Mouse (Mus musculus): ENCODE measurements around the gene Fto. TPM values are rescaled to one million over a fixed set of nuclear protein-coding genes. Genes with fewer than 3 reads are reported as not detected.

Fto gene
- polyA plus RNA-seq, 1 experiment from 2014 or later, result 106 TPM

DNA sequence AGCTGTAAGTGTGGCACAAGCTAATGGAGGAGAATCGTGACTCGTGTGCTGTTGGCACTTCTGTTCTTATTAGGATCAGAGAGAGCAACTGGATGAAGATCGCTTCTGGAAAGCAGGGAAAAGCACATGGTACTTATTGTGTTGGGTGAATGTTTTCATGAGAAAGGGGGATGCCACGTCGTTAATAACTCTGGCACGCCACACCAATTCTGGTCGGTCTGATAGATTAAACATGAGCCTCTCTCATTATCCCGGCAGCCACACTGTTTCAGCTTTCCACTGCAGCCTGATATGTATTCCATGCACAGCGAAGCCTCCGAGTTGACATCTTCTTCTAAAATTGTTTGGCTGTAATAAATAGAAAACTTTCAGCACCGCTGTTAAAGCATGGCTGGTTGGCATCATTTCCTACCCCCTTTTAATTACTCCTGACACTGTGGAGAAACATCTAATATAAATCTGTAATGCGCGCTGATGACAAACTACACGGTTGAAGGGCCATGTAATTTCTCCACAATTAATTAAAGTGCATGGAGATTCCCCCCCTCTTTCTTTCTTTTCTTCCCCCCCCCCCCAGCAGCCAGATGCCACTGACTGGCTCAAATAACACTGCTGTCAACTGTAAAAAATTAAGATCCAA, 298.5 kb downstream of the Fto start:
- no peaks in the 10 kb centered on the region for H3K9me3 ChIP-seq
- no peak overlapping the region for H3K9ac ChIP-seq
- peaks cover 63% of the 10 kb centered on the region for H3K4me1 ChIP-seq
- no peak overlapping the region for H3K4me2 ChIP-seq (replicated peaks)
- H3K27me3 ChIP-seq, result 0 out of 2 replicates have a peak, but pooled peaks cover 5% of the 10 kb centered on the region
- no peaks in the 10 kb centered on the region for H3K36me3 ChIP-seq
- ATAC-seq (ENCODE audit: insufficient number of reproducible peaks, insufficient read depth, low FRiP score, low TSS enrichment), result no peak
- no peak overlapping the region for H3K27ac ChIP-seq
- H3K4me3 ChIP-seq, result no peak overlapping the region
- WGBS, result 52% methylated on average over 14 of the region's 14 CpGs

DNA sequence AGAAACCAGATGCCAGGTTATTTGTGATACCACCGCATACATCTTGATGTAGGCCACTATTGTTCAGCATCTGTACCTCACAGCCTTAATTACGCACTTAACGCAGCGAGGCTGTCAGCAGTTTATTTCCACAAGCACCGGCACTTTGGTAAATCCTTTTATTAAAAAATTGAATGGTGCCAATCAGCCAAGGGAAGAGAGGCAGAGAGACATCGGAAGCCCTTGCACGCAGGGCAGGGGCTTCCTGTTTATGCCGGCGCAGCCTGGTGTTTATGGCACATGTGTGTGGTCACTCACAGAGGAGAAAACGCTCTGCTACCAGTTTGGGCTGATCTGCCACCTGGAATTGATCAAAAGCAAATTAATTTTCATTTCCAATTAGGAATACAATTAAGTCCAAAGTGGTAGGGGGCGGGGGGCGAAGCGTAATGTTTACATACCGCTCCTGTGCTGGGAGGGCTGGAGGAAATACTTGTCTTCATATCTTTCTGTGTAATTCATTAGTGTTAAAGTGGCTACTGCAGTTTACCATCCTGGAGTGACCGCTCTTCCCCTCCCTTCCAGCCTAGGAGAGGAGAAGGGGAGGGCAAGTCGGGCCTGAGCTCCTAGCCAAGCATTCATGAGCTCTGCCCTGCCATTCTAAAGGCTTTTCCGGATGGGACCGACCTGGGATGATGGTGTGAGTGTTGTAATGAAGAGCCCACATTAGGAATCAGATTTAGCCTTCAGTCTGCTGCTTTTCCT, 299.2 kb downstream of the Fto start:
- H3K4me1 ChIP-seq, result peaks cover 66% of the 10 kb centered on the region
- WGBS, result 20% methylated on average over 18 of the region's 18 CpGs
- H3K9me3 ChIP-seq, result no peaks in the 10 kb centered on the region
- H3K27me3 ChIP-seq, result 0 out of 2 replicates have a peak, but pooled peaks cover 5% of the 10 kb centered on the region
- no peak overlapping the region for H3K4me3 ChIP-seq
- H3K27ac ChIP-seq, result peak overlapping the region; percentile 12; the same call in 1 of the 2 replicates
- H3K4me2 ChIP-seq (replicated peaks), result peak overlapping the region; percentile 11; the same call in 1 of the 2 replicates
- H3K36me3 ChIP-seq, result no peaks in the 10 kb centered on the region
- H3K9ac ChIP-seq, result no peak overlapping the region
- no peak for ATAC-seq (ENCODE audit: insufficient number of reproducible peaks, insufficient read depth, low FRiP score, low TSS enrichment)

DNA sequence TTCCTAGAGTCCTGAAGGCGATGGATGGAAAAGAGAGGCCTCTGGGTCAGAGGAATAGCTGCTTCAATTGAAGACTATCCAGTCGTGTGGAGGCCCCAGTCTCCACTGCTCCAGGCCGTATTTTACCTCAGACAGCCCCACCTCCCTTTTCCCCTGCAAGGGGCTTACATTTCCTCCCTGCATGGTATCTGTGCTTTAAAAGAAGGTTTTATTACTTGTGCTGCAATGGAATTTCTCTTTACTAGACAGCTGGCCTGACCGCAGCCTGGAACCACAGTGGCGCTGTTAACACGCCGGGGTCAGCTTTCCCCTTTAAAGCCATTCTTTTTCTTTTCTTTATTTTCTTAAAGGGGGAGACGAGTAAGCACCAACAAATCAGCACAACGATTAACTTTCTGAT, 300.3 kb downstream of the Fto start:
- no peak overlapping the region for H3K9ac ChIP-seq
- WGBS, result 11% methylated on average over 9 of the region's 9 CpGs
- no peak overlapping the region for H3K4me3 ChIP-seq
- H3K27ac ChIP-seq, result peak overlapping the region; percentile 12; the same call in 1 of the 2 replicates
- H3K4me2 ChIP-seq (replicated peaks), result no peak overlapping the region
- no peaks in the 10 kb centered on the region for H3K36me3 ChIP-seq
- peak; percentile 74; the same call in 1 of the 2 replicates for ATAC-seq (ENCODE audit: insufficient number of reproducible peaks, insufficient read depth, low FRiP score, low TSS enrichment)
- peaks cover 74% of the 10 kb centered on the region for H3K4me1 ChIP-seq
- H3K9me3 ChIP-seq, result no peaks in the 10 kb centered on the region
- H3K27me3 ChIP-seq, result 0 out of 2 replicates have a peak, but pooled peaks cover 5% of the 10 kb centered on the region

DNA sequence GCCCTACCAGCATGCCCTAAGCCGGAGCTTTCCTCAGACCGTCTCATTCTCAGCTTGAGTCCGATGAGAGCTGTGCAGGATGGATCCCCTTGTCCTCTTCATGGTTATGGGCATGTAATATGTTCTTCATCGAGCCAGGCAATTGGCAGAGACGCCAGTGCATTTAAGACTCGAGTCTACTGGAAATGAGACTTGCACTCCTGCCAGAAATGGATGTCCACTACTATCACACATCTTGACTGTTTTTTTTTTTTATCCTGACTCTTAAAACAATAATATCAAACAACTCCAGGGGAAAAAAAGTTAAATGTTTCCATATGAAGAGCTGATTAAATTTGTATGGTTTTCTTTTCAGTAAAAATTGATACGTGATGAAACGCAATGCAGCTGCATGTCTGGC, 301.9 kb downstream of the Fto start:
- 0 out of 2 replicates have a peak overlapping the region, but pooled peaks have one; percentile 32 for H3K27ac ChIP-seq
- no peaks in the 10 kb centered on the region for H3K27me3 ChIP-seq
- H3K9ac ChIP-seq, result no peak overlapping the region
- H3K4me2 ChIP-seq (replicated peaks), result no peak overlapping the region
- WGBS, result 42% methylated on average over 8 of the region's 8 CpGs
- H3K4me3 ChIP-seq, result no peak overlapping the region
- H3K9me3 ChIP-seq, result no peaks in the 10 kb centered on the region
- no peaks in the 10 kb centered on the region for H3K36me3 ChIP-seq
- peaks cover 76% of the 10 kb centered on the region for H3K4me1 ChIP-seq
- ATAC-seq (ENCODE audit: insufficient number of reproducible peaks, insufficient read depth, low FRiP score, low TSS enrichment), result no peak

DNA sequence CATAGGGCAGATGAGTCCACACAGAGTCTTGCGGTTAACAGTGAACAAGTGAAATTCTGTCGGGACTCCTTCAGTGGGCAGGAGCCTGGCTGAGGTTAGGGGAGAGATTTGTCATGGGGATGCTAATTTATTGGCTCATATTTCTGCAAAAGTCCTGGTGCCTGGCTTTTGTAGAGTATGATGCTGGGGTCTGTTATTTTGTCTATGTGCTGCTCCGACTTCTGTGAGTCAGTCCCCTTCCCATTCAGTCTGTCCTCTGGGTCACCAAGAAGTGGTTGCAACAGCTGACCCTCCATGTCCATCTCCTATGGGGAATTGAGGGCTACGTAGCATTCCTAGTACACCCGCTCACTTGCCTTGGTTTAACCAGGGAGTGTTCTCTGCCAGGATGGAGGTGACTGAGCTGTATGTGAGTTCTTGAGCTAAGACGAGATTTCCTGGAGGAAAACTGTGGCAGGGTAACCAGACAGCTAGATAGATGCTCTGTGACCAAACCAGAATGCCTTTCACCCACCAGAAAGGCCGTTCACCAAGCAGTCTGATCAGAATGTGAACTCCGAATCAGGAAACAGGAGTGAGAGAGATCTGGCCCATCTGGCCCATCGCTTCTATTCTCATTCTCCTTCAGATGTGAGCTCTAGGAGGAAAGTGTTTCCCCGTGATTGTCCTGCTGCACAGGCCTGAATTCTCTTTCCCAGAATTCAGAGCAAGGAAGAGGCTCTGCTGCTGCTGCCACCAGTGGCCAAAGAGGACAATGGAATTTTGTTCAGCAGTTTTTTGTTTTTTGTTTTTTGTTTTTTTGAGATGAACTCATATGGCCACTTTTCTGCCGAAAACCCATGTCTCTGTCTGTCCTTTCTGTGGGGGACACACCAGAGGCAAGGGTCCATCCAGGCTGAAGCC, 302.7 kb downstream of the Fto start:
- H3K4me1 ChIP-seq, result peaks cover 72% of the 10 kb centered on the region
- WGBS, result 62% methylated on average over 11 of the region's 11 CpGs

DNA sequence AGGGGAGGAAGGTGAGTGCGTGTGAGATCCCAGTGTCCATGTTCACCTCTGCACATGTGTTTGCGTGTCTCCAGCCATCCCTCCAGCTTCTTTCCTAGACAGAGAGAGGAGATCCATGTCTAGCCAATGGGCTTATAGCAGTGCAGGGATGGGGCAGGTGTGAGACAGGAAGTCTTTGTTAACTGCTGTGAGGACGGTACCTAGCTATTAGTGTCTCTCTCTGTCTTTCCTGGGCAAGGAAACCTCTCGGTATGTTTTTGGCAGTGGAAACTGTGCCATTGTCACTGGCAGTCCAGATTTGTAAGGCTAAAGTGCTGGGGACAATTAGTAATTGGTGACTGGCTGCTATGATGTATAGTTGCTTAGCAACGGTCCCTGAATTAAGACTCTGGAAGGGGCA, 304.4 kb downstream of the Fto start:
- Histone ChIP-seq H3K4me3 (no peak overlapping the region), H3K9ac (no peak overlapping the region), H3K4me2 (replicated peaks) (no peak overlapping the region), H3K27ac (no peak overlapping the region), H3K9me3 (no peaks in the 10 kb centered on the region), H3K36me3 (no peaks in the 10 kb centered on the region), H3K27me3 (no peaks in the 10 kb centered on the region), H3K4me1 (peaks cover 55% of the 10 kb centered on the region)
- ATAC-seq (ENCODE audit: insufficient number of reproducible peaks, insufficient read depth, low FRiP score, low TSS enrichment), result no peak
- WGBS, result 56% methylated on average over 5 of the region's 5 CpGs

More for the DNA sequence above, 302.7 kb downstream of the Fto start:
- H3K36me3 ChIP-seq, result no peaks in the 10 kb centered on the region
- no peak for ATAC-seq (ENCODE audit: insufficient number of reproducible peaks, insufficient read depth, low FRiP score, low TSS enrichment)
- no peak overlapping the region for H3K4me2 ChIP-seq (replicated peaks)
- H3K27ac ChIP-seq, result peak overlapping the region; percentile 32; the same call in 1 of the 2 replicates
- H3K4me3 ChIP-seq, result no peak overlapping the region
- no peak overlapping the region for H3K9ac ChIP-seq
- no peaks in the 10 kb centered on the region for H3K27me3 ChIP-seq
- no peaks in the 10 kb centered on the region for H3K9me3 ChIP-seq

DNA sequence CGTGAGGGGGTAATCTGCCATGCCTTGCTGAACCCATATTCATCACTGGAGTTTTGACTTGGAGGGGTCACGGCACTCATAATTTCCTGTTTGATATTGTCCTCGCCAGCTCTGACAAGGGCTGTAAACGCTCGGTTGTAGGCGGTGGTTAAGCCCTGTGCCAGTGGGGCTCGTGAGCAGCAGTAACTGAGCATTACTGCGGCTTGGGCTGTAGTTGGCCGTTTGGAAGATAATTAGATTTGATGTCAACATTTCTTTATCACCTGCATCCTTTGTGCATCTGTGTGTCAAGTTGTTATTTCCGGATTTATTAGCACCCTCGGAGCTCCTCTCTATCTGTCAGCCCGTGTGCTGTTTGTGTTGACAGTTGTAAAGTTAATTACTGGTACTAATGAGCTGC, 309.4 kb downstream of the Fto start:
- H3K36me3 ChIP-seq, result no peaks in the 10 kb centered on the region
- H3K4me1 ChIP-seq, result peaks cover 18% of the 10 kb centered on the region
- no peak overlapping the region for H3K4me2 ChIP-seq (replicated peaks)
- ATAC-seq (ENCODE audit: insufficient number of reproducible peaks, insufficient read depth, low FRiP score, low TSS enrichment), result no peak
- H3K4me3 ChIP-seq, result no peak overlapping the region
- H3K27ac ChIP-seq, result no peak overlapping the region
- no peak overlapping the region for H3K9ac ChIP-seq
- H3K27me3 ChIP-seq, result peaks cover 6% of the 10 kb centered on the region; the same call in 1 of the 2 replicates
- 66% methylated on average over 12 of the region's 12 CpGs for WGBS
- H3K9me3 ChIP-seq, result no peaks in the 10 kb centered on the region

DNA sequence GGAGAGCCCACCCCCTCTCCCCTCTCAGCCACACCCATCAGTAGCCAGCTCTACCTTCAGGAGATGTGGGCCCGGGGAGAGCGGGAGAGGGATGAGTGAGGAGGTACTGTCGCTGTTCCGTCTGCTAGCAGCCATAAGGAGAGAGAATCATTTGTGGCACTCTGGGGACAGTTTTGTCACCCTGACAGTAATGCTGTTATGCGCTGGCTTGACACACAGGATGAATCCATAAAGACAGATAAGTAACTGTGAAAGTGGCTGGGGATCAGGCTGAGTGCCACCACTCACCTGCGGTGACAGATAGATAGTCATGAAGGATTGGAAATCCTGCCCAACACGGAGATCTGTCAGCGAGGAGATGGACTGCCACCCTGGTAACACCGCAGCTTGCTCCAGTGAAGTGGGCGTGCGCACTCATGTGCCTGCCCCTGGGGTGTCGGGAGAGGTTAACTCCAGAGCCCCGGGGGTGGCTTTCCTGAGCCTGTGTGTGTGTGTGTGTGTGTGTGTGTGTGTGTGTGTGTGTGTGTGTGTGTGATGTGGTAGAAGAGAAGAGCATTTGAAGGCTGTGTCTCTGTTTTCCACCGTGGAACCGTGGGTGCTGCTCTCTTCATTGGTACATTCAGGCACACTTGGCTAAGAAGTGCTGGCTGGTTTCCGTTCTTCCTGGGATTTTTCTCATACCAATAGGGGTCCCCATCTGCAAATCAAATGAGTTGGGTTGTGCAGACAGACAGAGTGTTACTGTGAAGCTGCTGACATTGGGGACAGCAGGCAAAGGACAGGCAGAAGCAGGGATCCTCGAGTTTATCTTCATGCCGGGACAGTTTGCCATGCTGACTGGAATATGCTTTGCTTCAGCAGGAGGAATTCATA, 312.6 kb downstream of the Fto start:
- H3K9ac ChIP-seq, result no peak overlapping the region
- H3K36me3 ChIP-seq, result no peaks in the 10 kb centered on the region
- H3K27me3 ChIP-seq, result peaks cover 20% of the 10 kb centered on the region
- no peak overlapping the region for H3K27ac ChIP-seq
- no peaks in the 10 kb centered on the region for H3K9me3 ChIP-seq
- H3K4me3 ChIP-seq, result no peak overlapping the region
- ATAC-seq (ENCODE audit: insufficient number of reproducible peaks, insufficient read depth, low FRiP score, low TSS enrichment), result no peak
- WGBS, result 40% methylated on average over 18 of the region's 18 CpGs
- no peak overlapping the region for H3K4me2 ChIP-seq (replicated peaks)
- peaks cover 17% of the 10 kb centered on the region for H3K4me1 ChIP-seq

DNA sequence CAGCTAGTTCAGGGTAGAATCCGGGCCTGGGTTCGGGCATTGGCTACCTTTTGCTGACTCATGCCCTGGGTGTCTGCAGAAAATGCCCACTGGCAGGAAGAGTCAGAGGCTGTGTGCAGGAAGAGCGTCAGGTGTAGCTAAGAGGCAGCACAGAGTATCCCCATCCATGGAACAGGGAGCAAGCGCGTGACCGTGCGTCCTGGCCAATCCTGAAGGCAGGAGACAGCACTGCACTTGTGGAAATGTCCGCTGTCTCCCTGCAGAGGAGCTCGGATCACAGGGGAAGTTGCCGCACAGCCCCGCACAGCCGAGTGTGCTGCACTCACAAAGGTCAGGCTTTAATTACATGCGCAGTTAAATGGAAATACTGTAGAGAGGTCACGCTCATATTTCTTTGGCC, 316.3 kb downstream of the Fto start:
- peak overlapping the region; percentile 14; the same call in 1 of the 2 replicates for H3K4me2 ChIP-seq (replicated peaks)
- H3K27me3 ChIP-seq, result peaks cover 20% of the 10 kb centered on the region
- no peak for ATAC-seq (ENCODE audit: insufficient number of reproducible peaks, insufficient read depth, low FRiP score, low TSS enrichment)
- peaks cover 17% of the 10 kb centered on the region for H3K4me1 ChIP-seq
- H3K27ac ChIP-seq, result no peak overlapping the region
- no peak overlapping the region for H3K4me3 ChIP-seq
- H3K36me3 ChIP-seq, result no peaks in the 10 kb centered on the region
- WGBS, result 16% methylated on average over 14 of the region's 14 CpGs
- H3K9ac ChIP-seq, result no peak overlapping the region
- no peaks in the 10 kb centered on the region for H3K9me3 ChIP-seq

DNA sequence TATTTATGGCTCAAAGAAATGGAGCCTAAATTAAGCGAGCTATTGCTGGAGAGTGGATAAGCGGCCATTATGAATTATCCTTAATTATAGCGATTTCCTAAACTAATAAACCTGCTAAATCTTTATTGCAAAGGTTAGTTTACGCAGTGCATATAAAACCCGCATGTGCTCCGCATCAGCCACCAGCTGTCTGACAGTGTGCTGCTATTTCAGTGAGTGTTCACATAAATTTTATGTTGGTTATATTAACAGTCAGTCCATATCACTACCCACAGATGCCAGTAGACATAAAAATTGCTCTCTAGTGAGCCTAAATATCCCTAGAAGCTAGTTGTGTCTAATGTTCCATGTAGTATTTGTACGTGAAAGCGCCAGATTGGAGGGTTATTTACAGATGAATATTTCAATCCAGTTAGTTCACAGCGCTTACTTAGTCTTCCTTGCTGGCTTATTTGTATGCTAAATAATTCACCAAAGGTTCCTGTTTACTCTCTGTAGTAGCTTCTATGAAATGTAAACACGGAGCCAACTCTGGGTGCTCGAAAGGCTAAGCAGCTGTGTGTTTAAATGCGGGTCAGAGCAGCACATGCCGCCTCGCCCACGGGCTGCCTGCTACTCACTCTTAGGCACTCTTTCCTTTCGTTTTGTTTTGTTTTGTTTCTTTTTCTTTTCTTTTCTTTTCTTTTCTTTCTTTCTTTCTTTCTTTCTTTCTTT, 317.2 kb downstream of the Fto start:
- peaks cover 19% of the 10 kb centered on the region for H3K4me1 ChIP-seq

More for the DNA sequence above, 317.2 kb downstream of the Fto start:
- no peaks in the 10 kb centered on the region for H3K9me3 ChIP-seq
- no peak overlapping the region for H3K9ac ChIP-seq
- no peak overlapping the region for H3K27ac ChIP-seq
- WGBS, result 58% methylated on average over 16 of the region's 16 CpGs
- no peaks in the 10 kb centered on the region for H3K36me3 ChIP-seq
- H3K27me3 ChIP-seq, result peaks cover 24% of the 10 kb centered on the region
- H3K4me3 ChIP-seq, result no peak overlapping the region
- no peak for ATAC-seq (ENCODE audit: insufficient number of reproducible peaks, insufficient read depth, low FRiP score, low TSS enrichment)
- H3K4me2 ChIP-seq (replicated peaks), result no peak overlapping the region
